Mouse (Mus musculus) Muller cell, postnatal 12 days (primary cell): ENCODE data around the gene Cldnd2.
A peak's percentile ranks its signal among the peaks of the same experiment; 100 is the strongest.

Experiments used
- DNase-seq: peaks from one replicate; pipeline ENCODE4 v3.0.0-alpha.2; 2015; ENCODE audit errors: inconsistent ontology term

Gene Cldnd2

DNA sequence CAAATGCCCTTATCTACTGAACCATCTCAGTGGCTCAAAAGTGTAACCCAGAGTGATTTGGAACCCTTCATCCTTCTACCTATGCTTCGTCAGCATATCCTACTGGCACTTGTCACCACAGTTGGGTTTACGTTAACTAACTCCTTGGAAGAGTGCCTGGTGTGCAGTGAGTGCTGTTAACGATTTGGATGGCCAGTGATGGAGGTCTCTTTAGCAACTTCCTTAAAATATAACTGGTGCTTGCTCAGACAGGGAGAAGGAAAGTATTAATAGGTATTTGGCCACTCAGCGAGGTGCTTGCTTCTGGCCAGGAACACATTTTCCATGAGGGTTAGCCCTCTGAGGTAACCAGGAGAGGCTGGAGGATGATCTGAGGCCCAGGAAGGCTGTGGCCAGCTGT lies 7.2 kb downstream of the Cldnd2 start:
- DNase-seq: no peak

DNA sequence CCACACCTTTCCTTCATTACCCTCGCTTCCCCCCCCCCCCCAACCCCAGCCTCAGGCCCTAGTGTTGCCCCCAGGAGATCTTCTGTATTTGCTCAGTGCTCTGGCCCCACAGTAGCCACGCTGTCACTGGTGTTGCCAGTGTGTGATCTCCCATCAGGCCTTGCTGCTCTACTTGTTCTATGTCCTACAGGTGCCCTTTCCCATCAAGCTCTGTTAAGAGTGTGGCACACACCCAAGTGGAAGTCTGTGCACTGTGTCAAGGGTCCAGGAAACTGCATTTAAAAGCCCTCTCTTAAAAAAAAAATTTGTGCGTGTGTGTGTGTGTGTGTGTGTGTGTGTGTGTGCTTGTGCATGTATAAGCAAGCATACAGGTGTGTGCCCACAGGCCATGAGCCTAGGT lies 7.7 kb downstream of the Cldnd2 start:
- DNase-seq: no peak

DNA sequence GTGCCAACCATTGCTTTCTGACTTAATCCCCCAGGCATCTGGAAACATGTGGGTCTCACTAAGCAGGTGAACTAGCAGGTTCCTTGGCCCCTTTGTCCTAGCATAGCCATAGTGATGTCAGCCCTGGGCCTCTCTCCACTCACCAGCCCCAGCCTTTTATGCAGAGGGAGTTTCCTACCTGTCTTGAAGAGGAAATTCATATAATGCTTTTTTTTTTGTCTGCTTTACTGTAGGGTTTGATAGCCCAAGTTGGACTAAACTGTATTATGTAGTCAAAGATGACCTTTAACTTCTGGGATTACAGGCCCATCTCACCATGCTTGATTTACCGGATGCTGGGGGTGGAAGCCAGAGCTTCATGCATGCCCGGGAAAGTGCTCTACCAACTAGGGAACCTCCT lies 9.2 kb downstream of the Cldnd2 start:
- no peak for DNase-seq

DNA sequence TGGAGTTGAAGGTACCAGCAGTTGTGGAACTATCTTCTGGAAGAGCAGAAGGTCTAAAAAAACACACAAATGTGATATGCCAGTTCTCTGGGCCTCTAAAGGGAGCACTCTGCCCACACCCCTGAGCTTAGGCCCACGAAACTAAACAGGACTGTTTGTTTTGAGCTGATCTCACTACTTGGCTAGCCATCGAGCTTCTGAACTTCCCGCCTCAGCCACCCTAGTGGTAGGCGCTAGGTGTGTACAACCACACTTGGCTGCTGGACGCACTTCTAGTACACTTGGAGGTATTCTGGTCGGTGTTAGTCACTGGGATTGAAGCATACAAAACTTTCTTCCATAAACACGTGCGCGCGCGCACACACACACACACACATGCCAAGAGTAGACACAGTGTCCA lies 11.1 kb downstream of the Cldnd2 start:
- DNase-seq: no peak

DNA sequence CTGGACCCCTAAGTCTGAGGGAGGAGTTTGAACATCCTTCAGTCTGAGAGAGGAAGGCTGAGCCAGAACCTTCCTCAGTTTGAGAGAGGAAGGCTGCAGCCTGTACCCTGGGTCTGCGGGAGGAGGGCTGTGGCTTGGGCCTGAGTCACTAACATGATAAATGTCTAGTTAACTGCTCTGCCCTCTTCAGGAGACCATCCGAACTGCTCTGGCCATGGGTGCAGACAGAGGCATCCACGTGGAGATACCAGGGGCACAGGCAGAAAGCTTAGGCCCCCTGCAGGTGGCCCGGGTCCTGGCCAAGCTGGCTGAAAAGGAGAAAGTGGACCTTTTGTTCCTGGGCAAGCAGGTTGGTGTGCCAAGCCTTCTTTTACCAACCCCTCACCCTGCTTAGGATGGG lies 12.0 kb downstream of the Cldnd2 start:
- peak; percentile 16 for DNase-seq

DNA sequence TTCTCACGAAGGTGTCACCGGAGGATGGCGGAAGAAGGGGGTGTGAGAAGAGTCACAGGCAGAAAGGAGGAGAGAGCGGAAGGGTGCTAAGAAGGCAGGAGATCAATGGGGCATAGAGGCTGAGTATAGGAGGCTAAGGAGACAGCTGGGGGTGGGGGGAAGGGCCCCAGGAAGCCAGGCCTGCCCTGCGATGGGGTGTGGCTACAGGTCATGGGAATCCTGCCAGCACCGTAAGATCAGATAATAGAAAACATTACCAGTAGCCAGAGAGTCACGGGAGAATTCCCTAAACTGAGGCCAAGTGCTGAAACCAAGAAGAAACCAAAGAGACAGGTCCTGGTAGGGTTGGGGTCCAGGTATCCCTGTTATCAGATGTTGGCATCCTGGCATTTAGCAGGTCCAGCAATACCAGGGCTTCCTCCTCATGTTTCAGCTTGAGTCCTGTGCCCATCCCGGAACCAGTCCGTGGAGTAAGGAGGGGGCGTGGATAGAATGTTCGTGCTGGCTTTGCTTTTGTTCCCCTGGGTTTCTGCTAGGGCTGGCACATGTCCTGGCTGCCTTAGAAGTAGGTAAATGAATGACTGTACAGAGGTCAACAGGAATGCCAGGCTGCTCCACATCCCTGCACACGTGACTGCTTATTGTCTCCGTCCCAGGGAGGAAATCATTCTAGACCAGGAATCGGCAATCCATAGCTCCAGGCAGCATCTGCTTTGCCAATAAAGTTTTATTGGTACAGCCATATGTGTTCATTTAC lies 13.2 kb downstream of the Cldnd2 start:
- DNase-seq: no peak

DNA sequence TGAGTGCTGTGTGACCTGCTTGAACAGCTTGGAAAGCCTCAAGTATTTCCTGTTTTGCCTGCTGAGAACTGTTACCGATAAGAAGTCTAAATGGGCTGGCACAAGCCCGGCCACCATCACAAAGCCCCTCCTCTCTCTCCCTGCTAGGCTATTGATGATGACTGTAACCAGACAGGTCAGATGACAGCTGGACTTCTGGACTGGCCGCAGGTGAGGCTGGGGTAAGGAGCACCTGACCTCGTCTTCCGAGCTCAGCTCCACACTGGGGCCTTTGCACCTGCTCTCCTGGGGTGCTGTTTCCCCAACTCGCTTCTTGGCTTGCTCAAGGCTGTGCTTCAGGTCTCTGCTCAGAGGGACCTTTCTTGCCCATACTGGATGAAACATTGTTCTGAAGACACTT lies 13.8 kb downstream of the Cldnd2 start:
- no peak for DNase-seq

DNA sequence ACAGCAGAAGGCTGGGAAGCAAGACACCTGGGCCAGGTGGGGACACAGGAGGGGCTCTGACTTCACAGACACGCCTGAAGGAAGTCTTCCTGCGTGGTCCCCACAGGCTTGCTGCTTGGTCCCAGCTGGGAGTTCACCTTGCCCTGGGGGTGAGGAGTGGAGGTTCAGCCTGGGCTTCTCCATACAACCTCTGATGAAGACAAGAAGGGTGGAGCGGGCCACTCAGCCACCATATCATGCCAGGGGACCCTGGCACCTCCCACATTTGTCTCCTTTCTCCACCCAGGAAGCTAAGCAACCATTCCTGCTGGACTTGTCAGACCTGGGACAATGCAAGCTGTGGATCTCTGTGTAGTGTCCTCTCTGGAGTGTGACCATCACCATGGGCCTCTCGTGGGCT lies 22.3 kb downstream of the Cldnd2 start, which contains the start of gene Vsig10l:
TSS of gene Vsig10l (plus strand) at position 301 of the 400 bp plus-strand sequence.
- no peak for DNase-seq

DNA sequence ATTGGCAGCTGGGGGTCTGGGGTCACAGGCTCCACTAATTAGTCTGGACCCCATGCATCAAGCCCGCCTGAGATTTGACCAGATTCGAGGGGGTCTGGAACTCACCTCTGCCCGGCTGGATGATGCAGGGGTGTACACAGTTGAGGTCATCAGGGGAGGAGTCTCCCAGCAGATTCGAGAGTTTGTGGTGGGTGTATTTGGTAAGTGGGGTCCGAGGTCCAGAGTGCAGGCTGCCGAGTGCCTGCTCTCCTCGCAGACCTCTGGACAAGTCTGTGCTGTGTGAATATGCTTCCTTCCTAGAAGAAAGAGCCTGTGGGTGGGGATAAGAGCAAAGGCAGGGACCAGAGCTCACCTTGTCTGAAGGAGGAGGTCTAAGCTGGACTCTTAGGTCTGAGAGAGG lies 23.4 kb downstream of the Cldnd2 start:
- DNase-seq: no peak

DNA sequence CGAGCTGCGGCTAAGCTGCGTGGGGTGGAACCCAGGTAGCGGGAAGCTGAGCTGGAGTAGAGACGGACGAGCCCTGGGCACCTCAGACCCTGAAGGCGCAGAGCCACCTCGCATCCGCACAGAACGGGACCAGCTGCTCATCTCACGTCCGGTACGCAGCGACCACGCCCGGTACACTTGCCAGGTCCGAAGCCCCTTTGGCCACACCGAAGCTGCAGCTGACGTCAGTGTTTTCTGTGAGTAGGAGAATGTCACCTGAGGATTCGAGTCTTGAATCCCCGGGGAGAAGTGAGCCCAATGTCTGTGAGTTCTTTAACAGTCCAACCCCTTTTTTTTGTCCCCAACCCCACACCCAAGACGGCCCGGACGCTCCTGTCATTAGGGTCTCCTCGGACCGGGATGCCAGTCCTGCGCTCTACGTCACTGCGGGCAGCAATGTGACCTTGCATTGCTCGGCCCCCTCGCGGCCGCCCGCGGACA lies 24.3 kb downstream of the Cldnd2 start:
- no peak for DNase-seq

DNA sequence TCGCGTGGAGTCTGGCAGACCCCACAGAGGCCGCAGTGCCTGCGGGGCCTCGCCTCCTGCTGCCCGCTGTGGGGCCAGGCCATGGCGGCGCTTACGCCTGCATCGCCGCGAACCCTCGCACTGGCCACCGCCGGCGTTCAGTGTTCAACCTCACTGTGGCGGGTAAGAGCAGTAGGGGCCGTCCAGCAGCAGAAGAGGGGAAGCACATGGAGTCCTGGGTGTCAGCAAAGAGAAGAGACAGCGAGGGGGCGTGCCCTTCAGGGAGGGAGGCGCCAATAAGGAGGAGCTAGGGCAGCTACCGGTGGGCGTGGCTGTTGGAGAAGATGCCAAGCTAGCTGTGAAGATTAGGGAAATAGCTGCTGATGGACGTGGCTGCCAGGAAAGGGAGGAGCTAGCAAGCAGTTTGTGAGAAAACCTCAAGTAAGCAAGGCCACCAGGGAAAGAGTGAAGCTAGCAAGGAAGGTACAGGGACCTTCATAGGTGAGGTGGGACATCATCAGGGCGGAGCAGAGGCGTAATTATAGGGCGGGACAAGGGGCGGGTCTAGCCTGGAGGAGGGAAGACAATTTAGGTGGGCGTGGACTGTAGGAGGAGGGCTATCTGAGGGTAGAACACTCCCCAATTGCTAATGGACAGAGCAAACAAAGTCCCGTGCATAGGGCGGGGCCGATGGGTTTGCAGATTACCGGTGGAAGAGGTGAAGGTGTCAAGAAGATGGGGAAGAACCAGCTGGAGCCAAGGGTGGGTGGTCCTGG lies 24.9 kb downstream of the Cldnd2 start:
- DNase-seq: peak; percentile 95

DNA sequence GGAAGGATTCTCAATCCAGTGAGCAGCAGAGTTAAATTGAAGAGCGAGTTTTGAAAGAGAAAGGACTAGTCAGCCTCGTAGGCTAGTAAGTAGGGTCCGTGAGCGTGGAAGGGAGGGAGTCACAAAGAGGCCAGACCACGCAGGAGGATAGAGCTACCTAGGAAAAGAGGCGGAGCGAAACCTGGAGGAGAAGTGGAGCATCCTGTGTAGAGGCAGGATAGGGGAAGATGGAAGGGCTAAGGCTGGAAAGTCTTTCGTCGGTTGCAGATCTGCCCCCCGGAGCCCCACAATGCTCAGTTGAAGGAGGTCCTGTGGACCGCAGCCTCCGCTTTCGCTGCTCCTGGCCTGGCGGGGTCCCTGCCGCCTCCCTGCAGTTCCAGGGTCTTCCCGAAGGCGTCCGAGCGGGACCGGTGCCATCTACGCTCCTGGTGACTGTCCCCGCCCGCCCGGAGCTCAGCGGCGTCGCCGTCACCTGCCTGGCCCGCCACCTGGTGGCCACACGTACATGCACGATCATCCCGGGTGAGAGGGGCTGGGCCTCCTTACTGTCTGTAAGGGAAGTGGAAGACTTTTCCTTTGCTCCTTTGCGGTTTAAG lies 25.6 kb downstream of the Cldnd2 start:
- DNase-seq: peak; percentile 88

DNA sequence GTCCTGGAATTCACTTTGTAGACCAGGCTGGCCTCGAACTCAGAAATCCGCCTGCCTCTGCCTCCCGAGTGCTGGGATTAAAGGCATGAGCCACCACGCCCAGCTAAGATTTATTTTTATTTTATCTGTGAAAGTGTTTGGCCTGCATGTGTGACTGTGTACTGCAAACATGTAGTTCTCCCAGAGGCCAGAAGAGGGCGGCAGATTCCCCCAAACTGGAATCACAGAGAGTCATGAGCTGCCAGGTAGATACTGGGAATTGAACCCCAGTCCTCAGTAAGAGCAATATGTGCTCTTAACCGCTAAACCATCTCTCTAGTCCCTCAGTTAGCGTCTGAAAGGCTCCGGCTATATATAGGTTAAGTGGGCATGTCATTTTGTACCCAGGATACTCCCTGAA lies 29.8 kb downstream of the Cldnd2 start:
- DNase-seq: peak; percentile 24

DNA sequence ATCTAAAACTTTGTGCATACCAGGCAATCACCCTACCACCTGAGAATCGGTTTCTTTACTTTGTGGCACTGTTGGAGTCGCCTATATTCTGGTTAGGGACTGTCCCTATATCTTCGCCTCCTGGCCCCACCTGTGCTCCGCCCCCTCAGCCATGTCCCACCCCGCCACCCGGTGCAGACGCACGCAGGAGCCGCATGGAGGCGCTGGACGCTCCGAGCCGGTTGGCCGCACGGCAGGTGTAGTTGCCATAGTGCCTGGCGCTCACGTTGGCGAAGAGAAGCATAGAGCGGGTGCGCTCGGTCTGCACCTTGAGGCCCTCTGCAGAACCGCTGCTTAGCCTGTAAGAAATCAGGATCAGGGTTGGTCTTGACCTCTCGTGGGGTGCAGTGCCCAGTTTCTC lies 35.1 kb downstream of the Cldnd2 start:
- no peak for DNase-seq

DNA sequence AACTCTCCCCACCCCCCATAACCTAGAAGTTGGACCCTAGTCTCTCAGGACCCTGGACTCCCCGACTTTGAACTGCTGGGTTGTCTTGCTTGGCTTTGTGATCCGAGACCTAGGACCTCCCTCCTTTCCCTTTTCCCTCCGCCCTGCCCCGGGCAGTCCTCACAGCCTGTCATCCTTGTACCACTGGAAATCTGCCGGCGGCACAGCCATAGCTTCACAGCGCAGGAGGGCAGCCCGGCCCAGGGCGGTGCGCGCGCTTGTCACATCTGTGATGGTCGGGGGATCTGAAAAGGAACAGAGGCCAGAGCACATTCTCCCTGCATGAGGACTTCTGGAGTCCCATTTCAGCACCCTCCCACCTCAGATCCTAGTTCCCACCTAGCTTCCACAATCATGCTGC lies 35.8 kb downstream of the Cldnd2 start:
- no peak for DNase-seq

DNA sequence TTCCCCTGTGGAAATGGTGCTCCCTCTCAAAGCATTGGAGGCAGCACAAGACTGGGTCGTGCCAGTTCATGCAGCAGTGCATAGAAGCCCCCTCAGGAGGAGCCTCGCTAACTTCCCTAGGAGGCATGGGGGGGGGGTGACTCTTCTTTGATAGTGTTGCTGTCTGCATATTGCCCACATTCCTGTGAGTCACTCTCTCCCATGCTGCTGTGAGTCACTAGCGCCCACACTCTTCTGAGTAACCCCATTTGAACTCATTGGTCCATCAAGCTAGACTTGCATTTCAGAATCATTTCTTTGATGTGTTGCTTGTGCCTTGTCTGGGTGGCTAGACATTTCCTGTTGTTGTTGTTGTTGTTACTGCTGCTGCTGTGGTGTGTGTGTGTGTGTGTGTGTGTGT lies 40.6 kb downstream of the Cldnd2 start:
- peak; percentile 89 for DNase-seq

DNA sequence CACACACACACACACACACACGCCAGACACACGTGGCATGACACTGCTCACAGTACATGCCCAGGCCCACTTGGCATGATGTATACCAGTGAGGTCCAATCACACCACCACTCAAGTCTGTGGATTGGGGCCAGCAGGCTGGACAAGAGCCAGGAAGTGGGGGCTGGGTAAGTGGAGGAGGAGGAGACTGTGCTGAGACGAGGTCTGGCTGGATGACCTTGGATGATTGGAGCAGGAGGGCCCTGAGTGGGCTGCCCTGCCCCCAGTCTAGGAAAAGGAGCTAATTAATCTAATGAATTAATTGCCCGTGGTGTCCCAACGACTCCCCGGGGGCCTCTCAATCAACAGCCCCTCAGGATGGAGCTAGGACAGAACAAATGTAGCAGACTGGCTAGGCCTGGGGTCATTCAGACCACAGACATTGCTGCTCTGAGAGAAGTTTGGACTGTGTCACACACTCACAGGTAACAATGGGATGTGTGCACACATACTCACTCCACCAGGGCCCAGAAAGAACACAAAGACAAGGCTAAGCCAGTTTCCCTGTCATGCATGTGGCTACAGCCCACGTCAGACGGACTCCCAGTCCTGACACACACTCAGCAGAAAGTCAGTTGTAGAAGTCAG lies 41.6 kb downstream of the Cldnd2 start:
- DNase-seq: peak; percentile 43

DNA sequence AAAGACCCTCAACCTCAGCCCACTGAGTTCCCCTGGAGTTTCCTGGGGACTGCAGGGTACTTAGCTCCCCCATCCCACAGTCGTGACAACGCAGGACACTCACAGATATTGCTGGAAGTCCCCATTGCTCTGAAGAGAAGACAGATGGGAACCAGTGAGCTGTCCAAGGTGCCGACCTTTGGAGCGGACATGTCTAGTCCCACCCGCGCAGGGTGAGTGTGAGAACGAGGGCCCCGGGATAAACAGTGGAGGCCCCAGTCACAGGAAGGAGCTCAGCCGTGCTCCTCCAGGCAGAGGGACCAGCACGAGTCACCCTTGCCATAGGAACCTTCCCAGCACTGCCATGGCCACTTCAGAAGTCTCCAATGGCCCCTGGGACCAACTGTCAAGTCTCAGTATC lies 42.7 kb downstream of the Cldnd2 start:
- peak; percentile 50 for DNase-seq

DNA sequence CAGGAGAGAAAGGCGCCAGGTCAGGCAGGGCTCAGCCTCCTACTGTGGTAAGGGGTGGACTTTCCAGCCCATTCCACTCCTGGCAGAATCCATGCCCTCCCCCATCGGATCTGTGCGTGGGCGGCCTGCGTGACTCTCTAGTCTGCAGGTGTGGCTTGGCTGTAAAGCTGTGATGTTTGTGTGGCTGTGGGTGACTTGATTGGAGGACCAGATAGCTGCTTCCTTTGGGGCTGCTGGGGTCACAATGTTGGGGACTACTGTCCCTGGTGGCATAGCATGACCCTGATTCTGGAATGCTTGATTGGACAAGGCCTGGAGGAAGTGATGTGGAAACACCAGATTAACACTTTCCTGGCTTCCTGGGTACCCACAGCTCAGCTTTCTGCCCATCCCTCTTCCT lies 48.1 kb downstream of the Cldnd2 start:
- DNase-seq: peak; percentile 80

DNA sequence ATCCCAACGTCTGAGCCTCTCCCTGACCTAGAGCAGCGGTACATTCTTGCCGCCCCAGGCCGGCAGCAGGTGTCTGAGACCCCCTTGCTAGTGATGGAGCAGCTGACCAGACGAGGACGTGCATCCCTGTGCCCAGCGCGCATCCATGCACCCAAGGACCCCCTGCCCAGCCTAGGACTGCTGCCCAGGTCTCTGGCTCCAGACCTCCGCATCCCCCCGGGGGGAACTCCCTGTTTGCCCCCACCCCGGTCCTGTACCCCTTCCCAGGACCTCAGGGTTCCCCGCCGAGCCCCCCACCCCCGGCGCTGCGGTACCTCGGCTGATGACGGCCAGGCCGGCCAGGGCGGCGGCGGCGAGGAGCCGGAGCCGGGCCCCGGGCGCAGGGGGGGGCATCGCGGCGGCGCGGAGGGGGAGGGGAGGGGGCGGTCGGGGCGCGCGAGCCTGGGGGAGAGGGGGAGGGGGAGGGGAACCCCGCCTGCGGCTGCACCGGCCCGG lies 49.1 kb downstream of the Cldnd2 start, which contains the start of gene Iglon5:
TSS of gene Iglon5 (minus strand) at position 445 of the 495 bp plus-strand sequence.
- DNase-seq: peak; percentile 12

DNA sequence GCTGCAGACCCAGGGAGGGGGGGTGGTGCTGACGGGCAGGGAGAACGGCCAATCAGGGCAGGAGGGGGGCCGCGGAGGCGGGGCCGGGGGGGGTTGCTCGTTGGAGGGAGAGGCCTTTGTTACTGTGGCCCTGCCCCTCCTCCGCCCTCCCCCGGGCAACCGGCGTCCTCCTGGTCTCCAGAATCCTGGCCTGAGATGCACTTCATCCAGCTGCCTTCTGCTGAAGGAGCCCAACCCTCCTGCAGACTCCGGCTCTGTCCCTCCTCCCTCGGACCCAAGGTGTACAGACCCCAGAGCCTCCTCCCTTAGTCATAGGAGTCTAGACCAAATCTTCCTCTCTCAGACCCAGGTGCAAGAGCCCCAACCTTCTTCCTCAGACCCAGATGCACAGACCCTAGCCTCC lies 49.6 kb downstream of the Cldnd2 start:
- peak; percentile 85 for DNase-seq

DNA sequence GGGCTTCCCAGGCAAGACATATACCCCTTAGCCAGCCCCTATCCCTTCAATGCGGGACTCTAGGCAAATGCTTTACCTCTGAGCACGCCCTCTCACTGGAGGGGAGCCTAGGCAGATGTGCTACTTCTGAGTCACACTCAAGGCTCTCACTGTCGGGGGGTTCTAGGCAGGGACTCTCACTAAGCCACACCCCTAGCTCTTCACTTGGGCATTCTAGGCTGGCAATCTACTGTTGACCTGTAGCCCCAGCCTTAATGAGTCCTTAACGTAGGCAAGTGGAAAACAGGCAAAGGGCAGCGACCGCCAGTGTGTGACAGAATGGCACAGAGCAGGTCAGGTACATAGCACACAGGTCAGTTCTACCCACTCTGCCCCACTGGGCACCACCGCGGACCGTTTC lies 50.3 kb downstream of the Cldnd2 start:
- no peak for DNase-seq
